Mouse (Mus musculus) erythroblast, embryonic 14.5 days (primary cell): Measurements from ENCODE around the gene Fgf12. TPM values are rescaled to one million over a fixed set of nuclear protein-coding genes. Genes with fewer than 3 reads are reported as not detected.

Experiments used
- H3K27me3 ChIP-seq: 2 replicates; pipeline ENCODE4 v1.6.1; 2012; ENCODE audit warnings: inconsistent platforms; ENCODE audit not compliant: control insufficient read depth
- H3K36me3 ChIP-seq: 2 replicates; pipeline ENCODE4 v1.6.1; 2012; ENCODE audit warnings: mild to moderate bottlenecking, inconsistent platforms; ENCODE audit not compliant: control insufficient read depth
- H3K4me1 ChIP-seq: 2 replicates; pipeline ENCODE4 v1.6.1; 2012; ENCODE audit warnings: inconsistent platforms; ENCODE audit not compliant: control insufficient read depth
- H3K4me3 ChIP-seq: replicated peaks from 2 replicates; pipeline ENCODE3; 2012; ENCODE audit warnings: moderate library complexity, mild to moderate bottlenecking, inconsistent platforms
- H3K9me3 ChIP-seq: 2 replicates; pipeline ENCODE4 v1.6.1; 2012; ENCODE audit warnings: low read length, inconsistent platforms, mixed read lengths; ENCODE audit not compliant: control insufficient read depth
- GATA1 ChIP-seq: IDR thresholded peaks from 2 replicates; pipeline ENCODE4 v1.6.1; 2012; ENCODE audit warnings: low read length, inconsistent platforms, mixed read lengths
- TAL1 ChIP-seq: IDR thresholded peaks from 3 replicates; pipeline ENCODE4 v1.6.1; 2012; ENCODE audit warnings: low read length, inconsistent platforms, mixed read lengths
- polyA plus RNA-seq: library from polyadenylated mRNA; stranded (reverse); fragments of >175 nt; gene quantifications from 2 replicates; pipeline ENCODE4 v1.2.3, GENCODE M21; 2012

The Fgf12 gene
- polyA plus RNA-seq, 1 experiment, result not detected

- Histone ChIP-seq H3K9me3 (no peaks in the 10 kb centered on the region), H3K27me3 (peaks cover 48% of the 10 kb centered on the region), H3K4me1 (no peaks in the 10 kb centered on the region), H3K36me3 (no peaks in the 10 kb centered on the region), H3K4me3 (no peak overlapping the region)
- no peak for TF ChIP-seq TAL1
- no peak for TF ChIP-seq GATA1
Observed at GRCm38 (mm10) chr16:28446334-28447113, 306.3 kb downstream of the Fgf12 start.

- Histone ChIP-seq H3K4me3 (no peak overlapping the region), H3K27me3 (peaks cover 48% of the 10 kb centered on the region), H3K36me3 (no peaks in the 10 kb centered on the region), H3K4me1 (no peaks in the 10 kb centered on the region), H3K9me3 (no peaks in the 10 kb centered on the region)
- no peak for TF ChIP-seq GATA1
- no peak for TF ChIP-seq TAL1
Observed at GRCm38 (mm10) chr16:28445800-28446333, 307.0 kb downstream of the Fgf12 start.

GRCm38 (mm10) chr16:28444993-28445799 is 307.7 kb downstream of the Fgf12 start:
- no peak for TF ChIP-seq GATA1
- TF ChIP-seq TAL1, result no peak
- no peaks in the 10 kb centered on the region for H3K9me3 ChIP-seq
- no peak overlapping the region for H3K4me3 ChIP-seq
- no peaks in the 10 kb centered on the region for H3K36me3 ChIP-seq
- H3K4me1 ChIP-seq, result no peaks in the 10 kb centered on the region
- peaks cover 48% of the 10 kb centered on the region for H3K27me3 ChIP-seq

- no peaks in the 10 kb centered on the region for H3K27me3 ChIP-seq
- H3K4me3 ChIP-seq, result no peak overlapping the region
- H3K9me3 ChIP-seq, result no peaks in the 10 kb centered on the region
- no peaks in the 10 kb centered on the region for H3K4me1 ChIP-seq
- H3K36me3 ChIP-seq, result no peaks in the 10 kb centered on the region
- TF ChIP-seq GATA1, result no peak
- no peak for TF ChIP-seq TAL1
Observed at GRCm38 (mm10) chr16:28421617-28422016, 331.3 kb downstream of the Fgf12 start.

GRCm38 (mm10) chr16:28419693-28420299 is 333.1 kb downstream of the Fgf12 start:
- no peaks in the 10 kb centered on the region for H3K9me3 ChIP-seq
- no peaks in the 10 kb centered on the region for H3K4me1 ChIP-seq
- TF ChIP-seq TAL1 (no peak), GATA1 (no peak)

GRCm38 (mm10) chr16:28411210-28411817 is 341.6 kb downstream of the Fgf12 start:
- Histone ChIP-seq H3K4me3 (no peak overlapping the region), H3K9me3 (peaks cover 2% of the 10 kb centered on the region; the same call in 1 of the 2 replicates), H3K27me3 (no peaks in the 10 kb centered on the region), H3K4me1 (no peaks in the 10 kb centered on the region), H3K36me3 (no peaks in the 10 kb centered on the region)
- TF ChIP-seq GATA1 (0 out of 2 replicates have a peak, but pooled peaks have one; percentile 38), TAL1 (no peak)

More at GRCm38 (mm10) chr16:28419693-28420299, 333.1 kb downstream of the Fgf12 start:
- Histone ChIP-seq H3K36me3 (no peaks in the 10 kb centered on the region), H3K4me3 (no peak overlapping the region), H3K27me3 (no peaks in the 10 kb centered on the region)

- Histone ChIP-seq H3K9me3 (peaks cover 2% of the 10 kb centered on the region; the same call in 1 of the 2 replicates), H3K4me1 (no peaks in the 10 kb centered on the region), H3K4me3 (no peak overlapping the region), H3K36me3 (no peaks in the 10 kb centered on the region), H3K27me3 (no peaks in the 10 kb centered on the region)
- TF ChIP-seq GATA1 (no peak), TAL1 (no peak)
Observed at GRCm38 (mm10) chr16:28408294-28408693, 344.6 kb downstream of the Fgf12 start.

- Histone ChIP-seq H3K9me3 (peaks cover 2% of the 10 kb centered on the region; the same call in 1 of the 2 replicates), H3K27me3 (no peaks in the 10 kb centered on the region), H3K36me3 (no peaks in the 10 kb centered on the region), H3K4me3 (no peak overlapping the region), H3K4me1 (no peaks in the 10 kb centered on the region)
- TF ChIP-seq GATA1, result no peak
- TF ChIP-seq TAL1, result no peak
Observed at GRCm38 (mm10) chr16:28407892-28408291, 345.0 kb downstream of the Fgf12 start.

GRCm38 (mm10) chr16:28404156-28404555 is 348.7 kb downstream of the Fgf12 start:
- H3K9me3 ChIP-seq, result peaks cover 2% of the 10 kb centered on the region; the same call in 1 of the 2 replicates
- H3K36me3 ChIP-seq, result no peaks in the 10 kb centered on the region
- H3K4me3 ChIP-seq, result no peak overlapping the region
- H3K4me1 ChIP-seq, result no peaks in the 10 kb centered on the region
- no peaks in the 10 kb centered on the region for H3K27me3 ChIP-seq
- TF ChIP-seq GATA1, result no peak
- TF ChIP-seq TAL1, result no peak
